Mouse (Mus musculus) gastrocnemius, adult 18-20 months (tissue): ENCODE results near the gene Cygb. TPM values are rescaled to one million over a fixed set of nuclear protein-coding genes. Genes with fewer than 3 reads are reported as not detected.

Experiments
- DNase-seq: peaks from one replicate; pipeline ENCODE4 v3.0.0; 2021; ENCODE audit warnings: low spot score
- long read RNA-seq, 2 experiments: library from polyadenylated mRNA; stranded (forward); transcript quantifications; one replicate each; pipeline ENCODE4 v2.0.0; 2021
- total RNA-seq, 2 experiments: library from RNA; stranded (reverse); gene quantifications; 2 replicates each; pipeline ENCODE4 v1.2.3; 2021

Gene Cygb
- 10 to 100 TPM; 10.5 to 15.0 TPM for total RNA-seq
- long read RNA-seq, experiment 1, transcript Cygb-201 (4 exons, 2,331 nt) = major isoform, 9 of 10 reads
- long read RNA-seq, experiment 1, partial matches to known transcripts = 0 of 10 reads
- long read RNA-seq, experiment 1, other reads (novel, unspliced or antisense) = 1 of 10 reads
- long read RNA-seq, experiment 2, transcript Cygb-201 (4 exons, 2,331 nt) = major isoform, 6 of 10 reads
- long read RNA-seq, experiment 2, partial matches to known transcripts = 2 of 10 reads
- long read RNA-seq, experiment 2, other reads (novel, unspliced or antisense) = 2 of 10 reads

DNA sequence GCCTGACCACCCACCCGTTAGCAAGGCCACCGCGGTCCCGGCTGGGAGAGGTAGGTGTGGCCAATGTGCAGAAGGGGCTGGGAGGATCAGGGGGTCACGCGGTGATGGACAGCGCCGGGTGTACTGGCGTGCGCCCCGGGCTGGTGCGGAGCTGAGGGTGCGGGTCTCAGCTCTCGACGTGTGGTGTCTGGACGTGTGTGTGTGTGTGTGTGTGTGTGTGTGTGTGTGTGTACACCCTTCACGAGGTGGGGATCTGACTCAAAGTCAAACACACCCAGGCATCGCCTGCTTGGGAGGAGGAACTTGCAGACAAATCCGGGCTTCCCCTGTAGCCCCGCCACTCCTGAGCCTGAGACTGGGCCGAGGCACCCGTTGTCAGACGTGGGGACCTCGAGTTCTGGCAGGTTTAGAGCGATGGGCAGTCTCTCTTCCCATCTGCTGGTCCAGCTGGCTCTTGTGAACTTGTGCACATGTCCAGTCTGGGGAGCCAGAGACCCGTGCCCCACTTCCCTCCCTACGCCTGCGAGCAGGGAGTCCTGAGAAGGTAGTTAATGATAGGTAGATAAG lies at the start of gene Cygb:
Gene Cygb, minus strand, starts transcription at position 59 of the 567 bp plus-strand sequence.
- no peak for DNase-seq

DNA sequence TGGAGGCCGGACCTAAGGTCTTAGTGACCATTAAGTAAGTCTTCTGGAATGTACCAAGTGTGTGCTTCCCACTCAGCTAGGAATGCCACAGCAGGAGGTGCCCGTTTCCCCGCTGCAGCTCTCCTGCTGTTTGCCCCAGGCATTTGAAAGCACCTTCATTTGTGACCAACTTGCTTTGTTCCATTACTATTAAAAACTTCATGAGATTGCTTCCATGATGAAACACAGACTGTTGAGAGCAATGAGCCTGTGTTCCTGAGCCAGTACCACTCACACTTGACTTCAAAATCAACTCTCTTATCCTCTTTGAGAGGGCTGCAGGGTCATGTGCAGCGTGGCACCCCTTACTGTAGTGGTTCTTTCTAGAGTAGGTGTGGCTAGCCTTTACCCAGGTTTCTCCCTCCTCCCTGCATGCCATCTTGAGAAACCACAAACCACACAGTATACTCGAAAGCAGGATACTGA lies 47.3 kb upstream of the Cygb start:
- no peak for DNase-seq

DNA sequence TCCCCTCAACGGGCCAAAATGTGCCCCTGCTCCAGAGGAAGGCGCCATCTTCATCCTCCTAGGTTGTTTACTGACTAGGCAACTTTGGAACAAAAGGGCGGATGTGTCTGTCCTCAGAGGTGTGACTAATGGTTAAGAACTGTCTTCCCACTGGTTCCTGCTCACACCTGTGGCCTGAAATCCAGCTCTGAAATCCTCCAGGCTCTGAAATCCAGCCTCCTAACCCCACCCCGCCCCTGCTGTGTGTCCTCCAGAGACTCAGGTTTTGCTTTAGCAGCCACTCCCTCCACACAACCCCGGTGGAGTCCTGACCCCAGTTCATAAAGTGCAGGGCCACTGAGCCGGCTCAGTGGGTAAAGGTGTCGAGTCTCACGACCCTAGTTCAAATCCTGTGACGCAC lies 43.4 kb upstream of the Cygb start:
- DNase-seq = no peak

DNA sequence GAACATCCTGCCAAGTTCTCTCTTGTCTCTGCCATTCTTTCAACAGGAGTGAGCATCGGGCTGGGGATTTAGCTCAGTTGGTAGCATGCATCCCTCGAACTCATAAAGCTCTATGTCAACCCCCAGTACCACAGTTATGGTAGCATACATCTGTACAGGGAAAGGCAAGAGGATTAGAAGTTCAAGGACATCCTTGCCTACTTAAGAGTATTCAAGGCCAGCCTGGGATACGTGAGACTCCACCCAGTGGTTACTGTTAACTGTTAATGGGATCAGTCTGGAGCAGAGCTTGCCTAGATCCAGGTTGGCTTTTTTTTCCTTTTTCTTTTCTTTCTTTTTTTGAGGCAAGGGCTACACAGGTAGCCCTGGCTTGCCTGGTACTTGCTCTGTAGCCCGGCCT lies 42.3 kb upstream of the Cygb start:
- DNase-seq = no peak

DNA sequence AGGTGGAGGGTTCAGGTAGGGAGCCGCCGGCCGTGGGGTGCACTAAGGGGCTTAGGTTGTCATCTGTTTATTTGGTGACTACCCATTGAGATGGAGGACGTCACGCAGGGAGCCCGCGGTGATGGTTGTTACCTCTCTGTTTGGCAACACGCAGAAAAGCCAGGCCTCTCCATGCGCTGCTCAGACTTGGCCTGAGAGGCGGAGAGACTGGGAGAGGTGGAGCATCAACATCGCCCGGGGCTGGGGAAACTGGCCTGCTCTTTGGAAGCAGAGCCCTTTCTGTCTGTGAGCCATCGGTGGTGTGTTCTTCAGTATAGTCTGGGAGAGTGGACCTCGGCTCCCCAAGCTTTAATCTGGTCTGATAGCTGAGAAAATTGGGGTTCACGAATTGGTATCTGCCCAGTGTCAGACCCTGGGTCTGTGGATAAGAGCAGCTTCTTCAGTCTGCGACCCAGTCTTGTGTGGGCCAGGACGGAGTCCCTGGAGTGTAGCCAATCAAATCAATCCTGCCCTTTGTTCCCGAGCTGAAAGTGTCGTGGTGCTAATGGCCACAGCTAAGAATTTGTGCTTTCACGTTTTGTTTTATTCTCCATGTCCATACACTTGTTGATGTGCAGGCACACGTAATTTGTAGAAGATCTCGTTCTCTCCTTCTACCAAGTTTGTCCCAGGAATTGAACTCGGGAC lies 41.2 kb upstream of the Cygb start:
- DNase-seq = no peak

DNA sequence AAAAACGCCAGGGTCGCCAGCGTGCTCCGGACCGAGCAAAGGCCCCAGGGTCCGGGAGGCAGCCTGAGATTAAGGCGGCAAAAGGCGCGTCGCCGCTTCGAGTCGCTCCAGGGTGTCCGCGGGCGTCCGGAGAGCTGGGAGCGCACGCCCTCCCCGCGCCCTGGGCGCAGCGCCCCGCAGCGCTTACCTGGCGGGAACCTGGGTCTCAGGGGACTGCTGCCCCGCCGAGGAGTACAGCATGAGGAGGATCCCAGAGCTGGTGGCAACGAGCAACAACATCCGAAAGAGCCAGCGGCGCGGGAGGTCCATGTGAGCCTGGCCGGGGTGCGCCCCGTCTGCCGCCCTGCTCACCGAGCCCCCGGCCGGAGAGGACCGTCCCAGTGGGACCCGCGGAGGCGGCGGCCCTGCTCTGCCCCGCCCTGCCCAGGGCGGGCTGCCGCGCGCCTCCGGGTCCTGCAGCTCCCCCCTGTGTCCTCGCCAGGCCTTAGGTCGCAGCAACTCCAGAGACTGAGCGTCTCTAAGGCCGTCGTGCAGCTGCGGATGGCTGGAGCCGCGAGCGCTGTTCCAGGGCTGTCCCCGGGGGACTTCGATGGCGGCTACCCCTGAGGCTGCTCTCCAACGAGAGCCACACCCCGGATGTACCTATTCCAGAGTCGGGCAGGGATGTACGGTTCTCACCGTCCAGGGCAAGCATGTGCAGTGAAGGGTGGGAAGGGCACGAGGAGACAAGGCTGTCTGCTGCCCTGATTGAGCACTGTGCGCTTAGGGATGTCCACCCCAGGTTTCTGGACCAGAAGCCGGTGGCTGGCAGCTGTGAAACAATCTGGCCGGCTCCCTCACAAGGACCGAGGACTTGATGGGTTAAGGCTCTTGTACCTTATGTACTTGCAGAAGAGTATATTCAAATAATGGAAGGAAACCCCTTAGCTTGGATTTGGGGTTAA lies 40.4 kb upstream of the Cygb start:
- DNase-seq = peak; percentile 28

DNA sequence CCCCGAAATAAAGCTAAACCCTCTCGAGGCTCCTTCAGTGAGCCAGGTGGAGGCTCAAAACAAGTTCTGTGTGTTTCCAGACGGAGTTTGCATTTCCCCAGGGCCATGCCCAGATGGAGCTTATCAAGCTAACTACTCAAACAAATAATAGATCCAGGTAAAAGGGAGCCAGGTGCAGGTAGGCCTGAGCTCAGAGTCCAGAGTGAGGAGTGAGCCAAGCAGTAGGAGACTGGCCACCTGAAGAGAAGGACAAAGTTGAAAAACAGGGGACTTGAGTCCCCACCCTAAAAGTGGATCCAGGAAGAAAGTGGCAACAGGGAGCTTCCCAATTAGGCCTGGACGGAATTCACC lies 39.8 kb upstream of the Cygb start:
- no peak for DNase-seq

DNA sequence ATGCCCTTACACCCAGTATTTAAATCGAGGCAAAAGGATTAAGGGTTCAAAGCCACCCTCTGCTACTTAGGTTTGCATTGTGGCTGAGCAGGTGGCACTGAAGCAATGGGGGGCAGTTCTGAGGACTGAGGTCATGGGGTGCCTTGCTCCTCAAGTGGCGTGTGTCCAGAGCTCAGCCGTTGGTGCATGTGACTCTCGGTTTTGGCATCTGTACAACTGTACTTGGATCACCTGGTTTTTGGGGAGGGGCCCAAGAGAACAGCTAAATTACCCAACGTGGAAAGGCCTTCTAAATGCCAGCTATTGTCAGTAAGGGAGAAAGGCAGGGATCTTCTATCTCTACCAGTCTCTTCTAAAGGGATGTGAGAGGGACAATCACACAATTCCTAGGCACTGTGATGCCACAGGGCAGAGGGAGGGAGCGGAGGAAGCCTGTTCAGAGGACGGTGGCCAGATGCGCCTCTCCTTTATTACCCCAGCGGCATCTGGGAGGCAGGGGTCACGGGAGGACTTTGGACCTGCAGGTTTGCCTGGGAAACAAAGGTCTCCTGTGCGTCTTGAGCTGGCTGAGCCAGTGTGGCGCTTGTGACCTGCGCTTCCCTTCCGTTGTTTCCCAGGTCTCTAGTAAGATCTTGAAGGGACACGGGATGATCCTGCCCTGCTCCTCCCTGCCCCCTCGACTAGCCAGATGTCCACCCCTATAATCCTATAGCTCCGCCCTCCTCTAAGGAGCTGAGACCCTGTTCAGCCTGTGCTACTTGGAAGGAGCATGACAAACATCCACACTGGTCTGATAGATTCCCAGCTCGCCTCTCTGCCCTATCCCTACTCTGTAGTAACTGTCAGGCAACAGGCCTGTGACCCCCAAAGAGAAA lies 36.8 kb upstream of the Cygb start:
- DNase-seq = no peak

DNA sequence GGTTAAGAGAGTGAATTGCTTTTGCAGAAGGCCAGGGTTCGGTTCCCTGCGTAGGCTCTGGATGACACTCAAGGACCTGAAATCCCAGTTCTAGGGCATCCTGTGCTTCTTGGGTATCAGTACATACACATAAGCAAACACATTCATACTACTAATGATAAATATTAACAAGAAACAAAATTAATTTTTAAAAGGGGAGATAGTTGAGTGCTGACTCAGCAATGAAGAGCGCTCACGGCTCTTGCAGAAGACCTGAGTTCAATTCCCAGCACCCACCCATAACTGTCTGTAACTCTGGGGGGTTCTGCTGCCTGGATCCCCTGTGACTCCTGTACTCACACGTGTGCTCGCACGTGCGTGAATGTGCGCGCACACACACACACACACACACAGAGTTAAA lies 35.5 kb upstream of the Cygb start:
- DNase-seq = no peak

DNA sequence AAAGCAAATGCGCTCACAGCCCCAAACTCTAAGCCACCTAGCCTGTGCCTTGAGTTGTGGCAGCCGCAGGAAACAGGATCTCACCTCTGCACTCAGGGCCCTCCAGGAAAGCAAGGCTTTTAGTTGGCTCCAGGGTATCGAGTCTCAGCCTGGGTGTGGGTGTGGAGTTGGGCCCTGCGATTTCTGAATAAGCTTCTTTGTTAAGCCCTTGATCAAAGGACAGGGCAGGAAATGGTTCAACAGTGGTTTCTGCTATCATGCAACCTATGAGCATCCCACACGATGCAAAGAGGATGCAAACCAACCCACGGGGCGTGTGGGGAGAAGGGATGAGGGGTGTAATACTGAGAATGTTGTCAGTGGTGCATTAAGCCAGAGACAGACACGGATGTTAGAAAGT lies 33.8 kb upstream of the Cygb start:
- no peak for DNase-seq

DNA sequence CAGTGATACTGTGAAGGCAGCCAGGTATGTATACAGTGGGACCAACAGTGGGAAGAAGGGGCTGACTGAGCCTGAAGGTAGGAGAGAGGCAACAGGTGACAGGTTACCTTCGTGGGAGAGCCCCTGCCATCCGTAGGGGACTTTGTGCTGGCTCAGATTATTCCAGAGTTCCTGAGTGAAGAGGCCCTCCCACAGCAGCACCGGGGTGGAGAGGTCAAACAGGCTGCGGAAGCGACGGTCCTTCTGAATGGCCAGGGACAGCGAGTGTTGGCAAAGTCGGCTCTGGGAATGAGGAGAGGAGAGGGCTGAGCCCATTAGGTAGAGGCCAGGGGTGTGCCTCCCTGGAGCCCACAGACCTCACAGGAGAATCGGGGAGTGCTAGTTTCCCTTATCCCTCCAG lies 31.6 kb upstream of the Cygb start:
- no peak for DNase-seq

DNA sequence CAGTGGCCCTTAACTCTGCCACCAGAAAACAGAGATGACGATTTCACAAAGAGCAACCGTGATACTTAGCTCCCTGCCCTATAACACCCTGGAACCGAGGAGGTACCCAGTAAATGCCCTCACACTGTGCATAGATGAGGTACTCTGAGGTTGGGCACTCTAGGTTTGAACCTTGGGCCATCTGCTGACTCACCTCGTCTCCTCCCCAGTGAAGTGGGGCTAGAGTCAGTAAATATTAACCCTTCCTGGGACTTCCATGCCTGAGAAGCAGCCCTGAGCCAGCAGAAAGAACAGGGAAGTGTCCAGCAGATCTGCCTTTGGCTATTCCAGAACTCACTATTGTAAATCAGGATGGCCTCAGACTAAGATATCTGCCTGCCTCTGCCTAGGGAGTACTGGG lies 29.7 kb upstream of the Cygb start:
- DNase-seq = no peak

DNA sequence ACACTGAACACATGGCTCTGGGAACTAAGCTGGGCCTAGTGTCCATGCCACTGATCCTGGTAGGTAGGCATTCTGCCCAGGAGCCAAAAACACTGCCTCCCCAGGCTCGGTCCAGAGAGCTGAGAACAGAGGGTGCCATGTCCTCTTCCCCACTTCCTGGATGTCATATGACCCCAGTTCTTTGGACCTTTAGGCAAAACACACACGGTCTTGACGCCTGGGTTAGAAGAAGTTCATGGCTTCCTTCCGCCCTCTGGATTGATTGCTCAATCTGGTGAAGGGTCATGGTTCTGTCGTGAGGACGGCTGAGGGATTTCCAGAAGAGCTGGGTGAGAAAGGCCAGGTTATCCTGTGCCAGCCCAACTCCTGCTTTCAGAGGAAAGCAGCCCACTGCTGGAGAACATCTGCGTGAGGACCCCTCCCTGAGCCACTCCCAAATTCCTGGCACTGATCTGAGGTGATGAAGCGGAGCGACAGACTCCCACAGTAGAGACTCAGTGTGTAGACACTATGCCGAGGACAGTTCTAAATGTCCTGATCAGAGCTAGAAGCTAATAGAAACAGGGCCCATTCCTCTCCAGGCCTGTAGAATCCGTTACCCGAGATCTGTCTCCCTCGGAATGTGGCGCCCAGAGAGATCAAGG lies 28.5 kb upstream of the Cygb start:
- no peak for DNase-seq

DNA sequence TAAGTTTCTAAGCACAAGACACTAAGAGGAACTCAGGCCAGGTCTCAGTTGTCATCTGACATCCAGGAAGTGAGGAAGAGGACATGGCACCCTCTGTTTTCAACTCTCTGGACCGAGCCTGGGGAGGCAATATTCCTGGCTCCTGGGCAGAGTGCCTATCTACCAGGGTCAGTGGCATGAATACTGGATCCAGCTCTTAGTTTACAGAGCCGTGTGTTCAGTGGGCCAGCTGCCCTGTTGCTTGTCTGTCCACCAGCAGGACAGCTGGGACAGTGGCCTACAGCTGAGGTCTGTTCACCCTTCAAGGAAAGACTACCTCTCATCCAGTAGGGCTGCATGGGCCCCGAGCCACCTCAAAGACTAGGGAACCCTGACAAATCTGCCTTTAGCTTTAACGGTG lies 27.0 kb upstream of the Cygb start:
- no peak for DNase-seq

DNA sequence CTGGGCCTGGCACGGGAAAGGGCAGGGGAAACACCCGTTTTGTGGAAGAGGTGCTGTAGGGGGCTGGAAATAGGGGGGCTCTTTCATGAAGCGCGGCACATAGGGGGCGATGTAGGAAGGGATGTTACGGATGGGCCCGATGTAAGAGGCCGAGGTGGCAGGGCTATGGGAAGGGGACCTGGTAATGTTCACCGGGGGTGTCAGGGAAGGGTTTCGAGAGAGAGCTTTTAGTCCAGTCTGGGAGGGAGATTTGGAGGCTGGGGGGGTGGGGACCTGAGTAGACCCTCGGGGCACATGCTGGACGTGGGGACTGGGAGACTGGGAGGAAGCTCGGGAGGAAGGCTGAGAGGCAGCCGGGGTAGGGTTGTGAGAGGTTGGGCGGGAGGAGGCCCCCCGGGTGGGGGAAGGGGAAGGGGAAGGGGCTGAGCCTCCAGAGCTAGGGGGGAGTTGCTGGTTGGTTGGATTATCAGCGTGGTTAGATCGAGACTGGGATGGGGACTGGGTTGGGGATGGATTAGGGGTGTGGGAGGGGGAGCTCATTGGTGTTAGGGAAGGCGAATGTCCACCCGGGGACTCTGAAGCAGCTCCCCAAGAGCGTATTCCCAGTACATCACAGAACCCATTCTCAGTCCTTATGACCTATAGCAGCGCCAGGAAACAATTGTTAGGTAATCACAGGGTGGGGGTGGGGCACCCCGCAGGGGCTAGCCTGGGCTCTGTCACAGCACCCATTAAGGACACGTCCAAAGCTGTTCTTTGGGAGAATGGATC lies 26.4 kb upstream of the Cygb start:
- no peak for DNase-seq

DNA sequence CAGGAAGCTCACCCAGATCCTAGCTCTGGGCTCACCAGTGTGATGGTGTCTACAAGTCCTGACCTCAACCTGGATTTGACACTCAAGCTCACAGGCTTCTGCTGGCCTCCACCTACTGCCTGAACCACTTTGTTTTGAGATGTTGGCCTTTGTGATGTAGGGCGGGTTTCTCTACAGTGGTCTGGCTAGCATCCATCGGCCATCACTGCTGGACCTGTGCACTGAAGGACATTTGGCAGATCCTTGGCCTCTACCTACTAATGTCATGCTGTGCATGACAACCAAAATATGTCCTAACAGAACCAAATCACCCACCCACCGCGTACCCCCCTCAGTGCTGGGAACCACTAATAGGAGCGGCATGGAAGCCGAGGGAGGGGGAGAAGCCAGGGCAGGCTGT lies 25.0 kb upstream of the Cygb start:
- DNase-seq = no peak

DNA sequence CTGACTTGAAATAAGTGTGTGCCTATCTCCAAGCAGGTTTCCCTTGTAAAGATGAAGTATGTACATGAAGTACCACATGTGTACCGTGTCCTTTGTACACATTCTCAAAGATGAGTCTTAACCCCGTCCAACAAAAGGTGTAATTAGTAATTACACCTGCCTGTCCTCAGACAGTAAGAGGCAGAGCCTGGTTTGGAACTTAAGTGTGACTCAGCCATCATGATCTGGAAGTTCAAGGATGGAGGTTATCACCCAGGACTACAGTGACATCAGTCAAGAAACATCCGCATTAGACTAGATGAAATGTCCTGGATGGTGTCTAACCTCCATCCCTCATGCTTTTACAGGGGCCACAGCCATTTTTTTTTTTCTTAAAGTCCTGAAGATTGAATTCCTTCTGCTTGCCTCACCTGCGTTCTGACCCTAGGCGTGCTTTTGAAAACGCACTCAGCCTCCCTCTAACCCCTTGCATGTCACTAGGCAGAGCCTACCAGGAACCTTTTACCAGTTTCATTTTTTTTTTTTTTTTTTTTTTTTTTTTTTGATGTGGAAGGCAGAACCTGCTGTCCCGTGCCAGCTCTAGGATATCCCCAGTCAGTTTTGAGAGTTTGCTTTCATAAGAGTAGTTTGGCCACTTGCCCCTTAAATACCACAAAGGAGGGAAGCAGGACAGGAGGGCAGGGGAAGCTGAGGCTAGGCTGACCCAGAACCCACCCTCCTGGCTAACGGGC lies 23.8 kb upstream of the Cygb start:
- no peak for DNase-seq

DNA sequence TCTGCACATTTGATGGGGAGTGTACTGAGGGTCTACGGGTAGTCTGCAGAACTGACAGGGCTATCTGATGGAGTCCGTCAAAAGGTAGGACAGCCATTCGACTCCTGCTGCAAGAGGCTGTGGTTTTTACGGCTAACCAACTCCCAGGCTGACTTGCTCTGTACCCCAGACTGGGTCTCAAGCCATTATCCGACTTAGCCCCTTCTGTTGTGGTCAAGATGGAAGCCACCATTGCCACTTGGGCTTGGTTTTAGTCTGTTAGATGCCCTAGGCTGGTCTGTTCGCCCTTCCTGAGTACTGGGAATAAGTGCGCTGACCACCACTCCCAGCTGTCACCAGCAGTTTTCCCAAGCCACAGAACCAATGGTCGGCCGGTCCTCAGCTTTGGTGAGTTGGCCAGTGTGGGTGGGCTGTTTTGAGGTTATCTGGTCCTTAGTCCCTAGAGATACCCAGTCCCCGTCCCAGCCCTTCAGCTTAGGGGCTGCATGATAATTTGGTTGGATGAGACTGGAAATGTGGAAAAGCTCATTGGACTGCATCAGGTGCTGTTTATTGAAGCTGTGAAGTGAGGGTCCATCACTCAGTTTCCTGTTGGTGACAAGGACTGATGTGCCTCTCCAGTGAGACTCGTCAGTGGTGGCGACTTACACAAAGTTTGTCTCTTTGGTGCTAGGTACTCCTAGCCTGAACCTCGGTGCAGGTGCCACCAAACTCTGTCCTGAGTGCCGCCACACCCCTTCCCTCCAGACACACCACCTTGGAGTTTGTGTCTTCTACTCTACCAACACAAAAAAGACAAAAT lies 22.3 kb upstream of the Cygb start:
- DNase-seq = no peak
